Mouse (Mus musculus): ENCODE measurements around the gene Cd8b1.

The Cd8b1 gene

GRCm38 (mm10) chr6:71371085-71371605, 48.6 kb downstream of the Cd8b1 start:
- TF ChIP-seq GATA4 (IDR thresholded peaks at IDR 0.05; ENCODE audit: insufficient replicate concordance, low read length), result no peak

DNA sequence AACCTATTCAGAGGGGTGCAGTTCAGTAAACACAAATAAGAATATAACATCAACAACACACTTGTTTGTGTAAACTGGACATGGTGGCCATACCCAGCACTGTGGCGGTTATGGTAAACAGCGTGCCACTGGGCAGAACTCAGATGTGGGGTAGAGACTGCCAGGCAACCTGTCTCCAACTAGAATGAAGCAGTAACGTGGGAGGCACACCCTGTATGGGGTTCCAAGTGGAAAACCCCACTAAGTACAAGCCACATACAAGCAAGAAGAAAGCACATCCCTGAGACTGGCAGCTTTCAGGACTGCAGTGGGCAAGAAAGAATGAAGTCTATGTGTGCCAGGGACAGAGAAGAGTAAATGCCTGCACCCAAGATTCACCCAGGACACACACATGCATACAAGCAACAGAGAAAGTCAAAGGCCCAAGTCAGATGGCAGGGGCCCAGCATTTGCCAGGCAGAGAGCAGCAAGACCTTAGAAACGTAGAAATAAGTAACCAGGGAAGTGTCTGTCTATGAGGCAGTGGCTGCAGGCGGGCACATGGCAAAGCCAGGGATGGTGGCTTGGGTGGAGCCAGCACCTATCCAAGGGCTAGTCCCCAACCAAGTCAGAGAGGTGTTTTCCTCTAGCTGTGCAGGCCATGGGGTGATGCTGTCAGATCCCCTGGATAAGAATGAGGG, 49.6 kb downstream of the Cd8b1 start:
- no peak for TF ChIP-seq GATA4 (IDR thresholded peaks at IDR 0.05; ENCODE audit: insufficient replicate concordance, low read length)

DNA sequence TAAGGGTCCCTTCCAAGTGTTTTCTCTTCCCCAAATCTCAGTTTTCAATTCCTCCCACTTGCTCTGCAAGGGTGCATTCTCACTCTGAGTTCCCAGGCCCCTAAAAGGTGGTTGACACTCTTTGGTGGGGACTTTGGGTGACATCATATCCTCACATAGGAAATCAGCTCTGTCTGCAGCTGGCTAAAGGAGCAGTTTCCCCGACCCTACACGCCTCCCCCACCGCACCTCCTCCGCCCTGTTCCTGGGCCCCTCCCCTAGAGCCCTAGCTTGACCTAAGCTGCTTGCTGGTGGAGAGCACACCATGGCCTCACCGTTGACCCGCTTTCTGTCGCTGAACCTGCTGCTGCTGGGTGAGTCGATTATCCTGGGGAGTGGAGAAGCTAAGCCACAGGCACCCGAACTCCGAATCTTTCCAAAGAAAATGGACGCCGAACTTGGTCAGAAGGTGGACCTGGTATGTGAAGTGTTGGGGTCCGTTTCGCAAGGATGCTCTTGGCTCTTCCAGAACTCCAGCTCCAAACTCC, 50.7 kb downstream of the Cd8b1 start, which contains the start of gene Cd8a:
Gene Cd8a (plus strand): TSS at position 179 of the 527 bp plus-strand sequence.
- no peak for TF ChIP-seq GATA4 (IDR thresholded peaks at IDR 0.05; ENCODE audit: insufficient replicate concordance, low read length)

DNA sequence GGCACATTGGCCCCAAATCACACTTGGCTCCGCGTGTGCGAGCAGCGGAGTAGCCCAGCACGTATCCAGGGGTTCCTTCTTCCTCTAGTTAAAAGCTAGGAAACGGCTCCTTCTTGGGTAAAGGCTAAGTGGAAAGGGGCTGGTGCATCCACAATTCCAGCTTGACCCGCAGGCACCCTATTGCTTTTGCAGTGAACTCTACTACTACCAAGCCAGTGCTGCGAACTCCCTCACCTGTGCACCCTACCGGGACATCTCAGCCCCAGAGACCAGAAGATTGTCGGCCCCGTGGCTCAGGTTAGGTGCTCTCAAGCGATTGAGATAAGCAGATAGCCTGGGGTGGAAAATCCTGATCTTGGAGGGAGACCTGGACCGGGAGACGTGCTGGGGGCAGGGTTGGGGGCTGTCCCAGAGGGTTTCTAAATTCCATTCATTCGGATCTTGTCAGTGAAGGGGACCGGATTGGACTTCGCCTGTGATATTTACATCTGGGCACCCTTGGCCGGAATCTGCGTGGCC, 51.8 kb downstream of the Cd8b1 start:
- TF ChIP-seq GATA4 (IDR thresholded peaks at IDR 0.05; ENCODE audit: insufficient replicate concordance, low read length), result no peak

DNA sequence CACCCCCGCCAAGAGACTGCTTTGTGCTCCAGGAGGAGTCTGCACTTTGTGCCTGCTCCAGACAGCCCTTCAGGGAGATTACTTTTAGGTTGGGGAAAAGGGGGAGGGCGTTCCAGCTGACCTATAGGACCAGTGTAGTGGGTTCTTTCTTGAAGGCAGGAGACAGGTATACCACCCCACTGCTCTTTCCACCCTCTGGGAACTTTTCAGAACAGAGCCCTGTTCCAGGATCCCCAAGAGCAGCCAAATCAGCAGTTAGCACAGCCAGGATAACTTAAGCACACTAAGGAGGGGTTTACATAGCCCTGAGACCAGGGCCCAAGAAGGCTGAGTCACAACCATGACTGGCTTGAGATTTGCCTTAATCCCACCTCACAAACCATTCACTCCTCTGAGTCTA, 52.3 kb downstream of the Cd8b1 start:
- no peak for TF ChIP-seq GATA4 (IDR thresholded peaks at IDR 0.05; ENCODE audit: insufficient replicate concordance, low read length)

DNA sequence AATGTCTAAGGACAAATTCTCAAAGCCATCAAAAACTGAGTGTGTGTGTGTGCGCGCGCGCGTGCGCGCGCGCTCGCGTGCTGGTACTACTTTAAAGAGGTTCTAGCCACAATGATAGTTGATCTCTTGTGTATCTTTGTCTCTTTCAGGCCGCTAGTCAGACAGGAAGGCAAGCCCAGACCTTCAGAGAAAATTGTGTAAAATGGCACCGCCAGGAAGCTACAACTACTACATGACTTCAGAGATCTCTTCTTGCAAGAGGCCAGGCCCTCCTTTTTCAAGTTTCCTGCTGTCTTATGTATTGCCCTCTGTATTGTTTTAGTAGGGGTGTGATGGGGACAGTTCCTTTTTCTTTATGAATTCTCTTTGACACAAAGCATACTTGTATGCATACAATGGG, 54.1 kb downstream of the Cd8b1 start:
- TF ChIP-seq GATA4 (IDR thresholded peaks at IDR 0.05; ENCODE audit: insufficient replicate concordance, low read length), result no peak

DNA sequence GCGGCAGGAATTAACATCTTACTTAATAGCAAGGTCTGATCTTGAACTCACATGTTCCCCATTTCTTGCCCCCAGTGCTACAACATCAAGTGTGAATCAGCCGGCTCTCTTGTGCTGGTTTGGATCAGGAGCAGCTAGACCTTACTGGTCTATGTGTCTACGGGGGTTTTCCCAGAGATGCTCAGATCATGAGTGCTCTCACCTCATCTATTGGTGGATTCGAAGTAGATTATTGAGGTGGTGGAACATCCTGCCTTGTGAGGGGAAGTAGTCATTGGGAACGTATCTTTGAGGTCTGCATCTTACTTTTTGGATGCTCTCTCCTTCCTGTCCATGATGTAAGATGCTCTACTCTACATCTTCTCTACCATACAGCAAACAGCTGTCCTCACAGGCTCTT, 59.1 kb downstream of the Cd8b1 start:
- no peak for TF ChIP-seq GATA4 (IDR thresholded peaks at IDR 0.05; ENCODE audit: insufficient replicate concordance, low read length)

Data from liver, adult (tissue).